Mouse (Mus musculus) ES-E14 (cell line): ENCODE data around the gene Egr4.

Source experiments
- CHD2 ChIP-seq: IDR thresholded peaks from 2 replicates; pipeline ENCODE4 v1.6.1; 2014; ENCODE audit warnings: mild to moderate bottlenecking, low read depth, low read length, inconsistent platforms
- HCFC1 ChIP-seq: IDR thresholded peaks from 2 replicates; pipeline ENCODE4 v1.6.1; 2012; ENCODE audit warnings: low read length, inconsistent platforms, borderline replicate concordance; ENCODE audit not compliant: insufficient read depth
- ZC3H11A ChIP-seq: IDR thresholded peaks from 2 replicates; pipeline ENCODE4 v1.6.1; 2012; ENCODE audit warnings: low read depth, mild to moderate bottlenecking, inconsistent platforms, low read length, borderline replicate concordance
- ZNF384 ChIP-seq: IDR thresholded peaks from 2 replicates; pipeline ENCODE4 v1.6.1; 2012; ENCODE audit warnings: low read depth, low read length, inconsistent platforms

DNA sequence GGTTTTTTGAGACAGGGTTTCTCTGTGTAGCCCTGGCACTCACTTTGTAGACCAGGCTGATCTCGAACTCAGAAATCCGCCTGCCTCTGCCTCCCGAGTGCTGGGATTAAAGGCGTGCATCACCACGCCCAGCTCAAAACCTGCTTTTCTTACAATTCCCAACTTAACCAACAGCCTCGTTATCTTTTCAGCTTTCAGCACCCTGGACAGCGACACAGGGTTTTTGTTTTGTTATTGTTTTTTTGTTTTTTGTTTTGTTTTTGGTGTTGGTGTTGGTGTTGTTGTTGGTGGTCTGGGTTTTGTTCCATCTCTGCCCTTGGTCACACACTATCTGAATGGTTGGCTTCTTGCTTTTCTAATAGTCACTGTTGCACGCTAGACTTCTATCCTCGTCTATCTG, 15.2 kb downstream of the Egr4 start:
- TF ChIP-seq CHD2 (no peak), ZC3H11A (no peak), HCFC1 (no peak), ZNF384 (0 out of 2 replicates have a peak, but pooled peaks have one; percentile 11)
